Mouse (Mus musculus) kidney, embryonic 14.5 days (tissue): Measurements from ENCODE around the gene Ldlrap1. TPM values are rescaled to one million over a fixed set of nuclear protein-coding genes. Genes with fewer than 3 reads are reported as not detected.
A peak's percentile ranks its signal among the peaks of the same experiment; 100 is the strongest.
"Not testable (repeated sequence)": the region's sequence is repeated elsewhere in the genome, so short reads cannot be mapped to it uniquely, and the experiment has no call there.

Experiments used
- ATAC-seq: fragments of 200-750 bp; cut with Nextera tagmentation; 2 replicates; pipeline ENCODE4 v1.8.0; 2017; ENCODE audit warnings: moderate number of reproducible peaks, mild to moderate bottlenecking, moderate TSS enrichment, moderate library complexity; ENCODE audit not compliant: low FRiP score, low TSS enrichment
- H3K27ac ChIP-seq: fragments of 300-500 bp; sonication (generic); 2 replicates; pipeline ENCODE4 v1.5.1; 2014; ENCODE audit warnings: low read depth, mild to moderate bottlenecking, low read length, moderate library complexity, mixed read lengths
- H3K27me3 ChIP-seq: fragments of 300-500 bp; sonication (generic); 2 replicates; pipeline ENCODE4 v1.6.1; 2014; ENCODE audit warnings: mild to moderate bottlenecking, low read length; ENCODE audit not compliant: control insufficient read depth, insufficient read depth
- H3K36me3 ChIP-seq: fragments of 300-500 bp; sonication (generic); 2 replicates; pipeline ENCODE4 v1.6.1; 2014; ENCODE audit warnings: low read length, mixed read lengths; ENCODE audit not compliant: control insufficient read depth, insufficient read depth
- H3K4me1 ChIP-seq: fragments of 300-500 bp; sonication (generic); 2 replicates; pipeline ENCODE4 v1.6.1; 2014; ENCODE audit warnings: low read length, mixed read lengths; ENCODE audit not compliant: control insufficient read depth, insufficient read depth
- H3K4me2 ChIP-seq: fragments of 300-500 bp; sonication (generic); replicated peaks from 2 replicates; pipeline ENCODE4 v1.6.1; 2014; ENCODE audit warnings: low read depth, mild to moderate bottlenecking, low read length
- H3K4me3 ChIP-seq: fragments of 300-500 bp; sonication (generic); 2 replicates; pipeline ENCODE4 v1.5.1; 2014; ENCODE audit warnings: mild to moderate bottlenecking, low read length
- H3K9ac ChIP-seq: fragments of 300-500 bp; sonication (generic); 2 replicates; pipeline ENCODE4 v1.6.1; 2014; ENCODE audit warnings: low read depth, mild to moderate bottlenecking, low read length, moderate library complexity
- H3K9me3 ChIP-seq: fragments of 300-500 bp; sonication (generic); 2 replicates; pipeline ENCODE4 v1.6.1; 2016; ENCODE audit warnings: low read length; ENCODE audit not compliant: control insufficient read depth
- WGBS: fragments of 180-500 bp; shearing (Covaris S2); extraction: QIAGEN DNeasy Blood & Tissue Kit; methylation state at CpG from one replicate; pipeline ENCODE4 v1.1.7; 2014; 5-methylcytosine and 5-hydroxymethylcytosine counted together
- polyA plus RNA-seq: library from polyadenylated mRNA; unstranded; fragments of >200 nt; fragmentation: Nextera tagmentation; extraction: Ambion mirVana; gene quantifications from 2 replicates; pipeline ENCODE4 v1.2.1, GENCODE M21; 2014

The Ldlrap1 gene
- polyA plus RNA-seq, 1 experiment from 2014 or later = 19.9 TPM

DNA sequence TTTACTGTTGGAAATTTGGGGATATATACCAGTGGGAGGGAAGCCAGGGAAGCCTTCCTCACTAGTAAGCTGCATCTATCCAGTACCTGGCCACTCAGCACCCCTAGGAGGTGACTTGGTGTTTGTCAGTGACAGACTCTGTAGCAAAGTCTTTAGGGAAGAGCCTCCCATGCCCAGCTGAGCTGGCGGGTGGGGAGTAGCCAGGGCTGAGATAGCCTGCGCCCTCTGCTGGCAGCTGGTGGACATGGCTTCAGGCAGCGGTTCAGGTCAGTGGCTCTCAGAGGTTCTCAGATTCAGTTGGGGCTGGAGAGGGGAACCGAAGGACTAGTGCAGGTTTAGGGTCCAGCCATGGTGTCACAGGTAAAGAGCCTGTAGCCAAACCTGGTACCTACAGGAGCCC, 31.4 kb upstream of the Ldlrap1 start:
- Histone ChIP-seq H3K9me3 (no peaks in the 10 kb centered on the region), H3K4me2 (no peak overlapping the region), H3K9ac (no peak overlapping the region), H3K36me3 (peaks cover 20% of the 10 kb centered on the region; the same call in 1 of the 2 replicates), H3K4me1 (0 out of 2 replicates have a peak, but pooled peaks cover 8% of the 10 kb centered on the region), H3K27me3 (no peaks in the 10 kb centered on the region), H3K27ac (no peak overlapping the region), H3K4me3 (no peak overlapping the region)
- 10% methylated on average over 4 of the region's 4 CpGs for WGBS
- peak; percentile 63; the same call in 1 of the 2 replicates for ATAC-seq

DNA sequence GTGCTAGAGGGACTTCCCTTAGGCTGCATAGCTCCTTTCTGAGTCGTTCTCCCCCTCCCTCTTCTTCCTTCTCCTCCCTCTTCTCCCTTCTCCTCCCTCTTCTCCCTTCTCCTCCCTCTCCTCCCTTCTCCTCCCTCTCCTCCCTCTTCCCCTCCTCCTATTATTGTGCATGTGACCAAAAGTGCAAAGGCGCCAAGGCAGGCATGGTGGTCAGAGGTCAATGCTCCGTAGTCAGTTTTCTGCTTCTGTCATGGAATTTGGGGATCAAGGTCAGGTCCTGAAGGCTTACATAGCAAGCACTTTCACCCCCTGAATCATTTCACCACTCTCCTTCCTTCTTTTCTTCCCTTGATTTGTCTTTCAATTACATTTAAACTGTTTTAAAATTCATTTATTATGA, 31.0 kb upstream of the Ldlrap1 start:
- ATAC-seq = no peak
- 26% methylated on average over 3 of the region's 3 CpGs for WGBS
- 0 out of 2 replicates have a peak, but pooled peaks cover 8% of the 10 kb centered on the region for H3K4me1 ChIP-seq
- no peaks in the 10 kb centered on the region for H3K27me3 ChIP-seq
- H3K9ac ChIP-seq = no peak overlapping the region
- no peak overlapping the region for H3K4me2 ChIP-seq
- H3K9me3 ChIP-seq = no peaks in the 10 kb centered on the region
- H3K4me3 ChIP-seq = no peak overlapping the region
- no peak overlapping the region for H3K27ac ChIP-seq
- H3K36me3 ChIP-seq = peaks cover 16% of the 10 kb centered on the region; the same call in 1 of the 2 replicates

DNA sequence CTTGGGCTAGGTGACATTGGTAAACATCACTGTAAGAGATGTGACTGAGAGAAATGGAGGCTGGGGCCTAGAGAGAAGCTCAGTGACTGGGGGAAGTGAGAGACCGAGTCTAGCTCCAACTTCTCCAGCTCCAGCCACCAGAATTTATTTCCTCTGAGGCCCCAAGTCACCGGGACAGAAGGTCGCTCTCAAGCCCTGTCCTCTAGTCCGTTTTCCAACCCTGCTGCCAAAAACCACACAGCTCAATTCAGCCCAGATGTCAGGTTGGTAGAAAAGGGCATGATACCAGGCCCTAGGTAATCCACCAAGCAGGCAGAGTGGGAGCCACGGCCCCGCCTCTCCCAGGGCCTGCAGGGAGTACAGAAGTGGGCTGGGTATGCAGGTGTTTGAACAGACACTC, 29.8 kb upstream of the Ldlrap1 start:
- H3K27ac ChIP-seq = no peak overlapping the region
- ATAC-seq = no peak

DNA sequence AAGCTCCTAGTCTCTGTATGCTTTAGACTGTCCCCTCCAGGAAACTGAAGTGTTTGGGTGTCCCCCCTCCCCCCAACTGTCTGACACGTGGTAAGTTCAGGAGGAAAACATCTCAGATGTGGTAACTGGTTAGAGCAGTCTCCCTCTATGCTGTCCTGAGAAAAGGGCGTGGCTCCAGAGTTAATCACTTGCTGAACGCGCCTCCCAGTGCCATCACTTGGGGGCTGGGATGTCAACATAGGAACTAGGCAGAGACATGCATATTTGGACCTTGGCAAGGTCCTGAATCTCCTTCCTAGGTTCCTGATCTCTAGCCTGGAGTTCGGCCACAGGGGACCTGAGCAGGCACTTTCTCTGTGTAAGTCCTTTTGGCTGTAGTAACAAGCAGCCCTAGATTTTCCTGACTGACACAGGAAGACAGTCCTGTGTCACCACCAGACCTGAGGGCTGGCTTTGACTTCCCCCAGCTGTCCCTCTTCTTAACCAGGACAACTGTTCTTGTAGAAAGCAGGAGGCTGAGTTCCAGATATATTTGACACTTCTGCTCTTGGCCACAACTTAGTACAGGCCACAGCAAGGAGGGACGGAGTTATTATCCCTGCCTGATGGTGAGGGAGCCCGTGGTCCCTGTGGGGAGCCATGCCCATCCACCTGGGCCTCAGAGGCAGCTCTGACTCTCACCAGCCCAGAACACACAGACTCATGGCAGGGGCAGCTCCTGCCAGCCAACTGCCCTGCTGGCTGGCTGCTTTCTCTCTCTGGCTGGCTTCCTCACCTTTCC, 28.9 kb upstream of the Ldlrap1 start:
- no peak for ATAC-seq

More for the DNA sequence above, 29.8 kb upstream of the Ldlrap1 start:
- no peaks in the 10 kb centered on the region for H3K9me3 ChIP-seq
- no peak overlapping the region for H3K4me2 ChIP-seq
- no peak overlapping the region for H3K4me3 ChIP-seq
- 64% methylated on average over 6 of the region's 6 CpGs for WGBS
- peaks cover 10% of the 10 kb centered on the region; the same call in 1 of the 2 replicates for H3K36me3 ChIP-seq
- no peak overlapping the region; the same call in 1 of the 2 replicates for H3K9ac ChIP-seq
- no peaks in the 10 kb centered on the region for H3K27me3 ChIP-seq
- 0 out of 2 replicates have a peak, but pooled peaks cover 8% of the 10 kb centered on the region for H3K4me1 ChIP-seq

DNA sequence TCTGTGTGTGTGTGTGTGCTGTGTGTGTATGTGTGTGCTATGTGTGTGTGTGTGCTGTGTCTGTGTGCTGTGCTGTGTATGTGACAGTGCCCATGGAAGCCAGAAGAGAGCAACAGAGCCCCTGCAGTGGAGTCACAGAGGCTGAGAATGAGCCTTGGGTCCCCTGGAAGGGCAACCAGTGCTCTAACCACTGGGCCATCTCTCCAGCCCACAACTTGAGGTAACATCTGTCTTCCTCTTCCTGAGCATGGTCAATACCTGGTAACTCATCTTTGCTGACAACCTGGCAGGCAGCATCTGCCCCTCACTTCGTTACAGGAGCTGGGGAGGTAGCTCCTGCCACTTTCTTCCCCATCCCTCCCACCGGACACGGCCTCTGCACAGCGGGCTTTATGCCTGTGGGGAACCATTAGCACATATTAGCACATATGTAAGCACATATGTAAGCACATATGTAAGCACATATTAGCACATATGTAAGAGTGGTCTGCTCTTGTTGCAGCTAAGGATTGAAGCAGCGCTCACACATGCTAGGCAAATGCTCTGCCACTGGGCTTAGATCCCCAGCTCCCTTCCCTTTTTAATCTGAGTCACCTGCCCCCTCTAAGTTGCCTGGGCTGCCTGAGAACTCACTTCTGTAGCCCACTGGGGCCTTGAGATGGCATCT, 28.1 kb upstream of the Ldlrap1 start:
- Histone ChIP-seq H3K4me1 (0 out of 2 replicates have a peak, but pooled peaks cover 6% of the 10 kb centered on the region), H3K27ac (no peak overlapping the region), H3K36me3 (no peaks in the 10 kb centered on the region; the same call in 1 of the 2 replicates), H3K27me3 (no peaks in the 10 kb centered on the region), H3K9ac (no peak overlapping the region), H3K4me3 (no peak overlapping the region), H3K4me2 (no peak overlapping the region), H3K9me3 (no peaks in the 10 kb centered on the region)
- ATAC-seq = no peak
- 77% methylated on average over 5 of the region's 5 CpGs for WGBS

More for the DNA sequence above, 28.9 kb upstream of the Ldlrap1 start:
- no peaks in the 10 kb centered on the region for H3K27me3 ChIP-seq
- no peak overlapping the region for H3K4me3 ChIP-seq
- 26% methylated on average over 7 of the region's 7 CpGs for WGBS
- no peak overlapping the region for H3K27ac ChIP-seq
- H3K9ac ChIP-seq = no peak overlapping the region
- H3K9me3 ChIP-seq = no peaks in the 10 kb centered on the region
- H3K4me2 ChIP-seq = no peak overlapping the region
- H3K4me1 ChIP-seq = 0 out of 2 replicates have a peak, but pooled peaks cover 6% of the 10 kb centered on the region
- peaks cover 3% of the 10 kb centered on the region; the same call in 1 of the 2 replicates for H3K36me3 ChIP-seq

DNA sequence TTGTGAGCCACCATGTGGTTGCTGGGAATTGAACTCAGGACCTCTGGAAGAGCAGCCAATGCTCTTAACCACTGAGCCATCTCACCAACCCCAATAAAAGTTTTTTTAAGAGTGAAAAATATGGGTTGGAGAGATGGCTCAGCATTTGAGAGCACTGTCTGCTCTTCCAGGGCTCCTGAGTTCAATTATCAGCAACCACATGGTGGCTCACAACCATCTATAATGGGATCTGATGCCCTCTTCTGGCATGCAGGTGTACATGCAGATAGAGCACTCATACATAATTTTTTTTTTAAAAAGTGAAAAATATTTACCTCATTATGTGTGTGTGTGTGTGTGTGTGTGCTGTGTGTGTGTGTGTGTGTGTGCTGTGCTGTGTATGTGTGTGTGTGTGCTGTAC, 27.1 kb upstream of the Ldlrap1 start:
- not testable (repeated sequence) for H3K4me2 ChIP-seq, ATAC-seq, H3K27ac ChIP-seq, H3K9me3 ChIP-seq, H3K36me3 ChIP-seq, H3K4me1 ChIP-seq, H3K9ac ChIP-seq, H3K4me3 ChIP-seq, H3K27me3 ChIP-seq

DNA sequence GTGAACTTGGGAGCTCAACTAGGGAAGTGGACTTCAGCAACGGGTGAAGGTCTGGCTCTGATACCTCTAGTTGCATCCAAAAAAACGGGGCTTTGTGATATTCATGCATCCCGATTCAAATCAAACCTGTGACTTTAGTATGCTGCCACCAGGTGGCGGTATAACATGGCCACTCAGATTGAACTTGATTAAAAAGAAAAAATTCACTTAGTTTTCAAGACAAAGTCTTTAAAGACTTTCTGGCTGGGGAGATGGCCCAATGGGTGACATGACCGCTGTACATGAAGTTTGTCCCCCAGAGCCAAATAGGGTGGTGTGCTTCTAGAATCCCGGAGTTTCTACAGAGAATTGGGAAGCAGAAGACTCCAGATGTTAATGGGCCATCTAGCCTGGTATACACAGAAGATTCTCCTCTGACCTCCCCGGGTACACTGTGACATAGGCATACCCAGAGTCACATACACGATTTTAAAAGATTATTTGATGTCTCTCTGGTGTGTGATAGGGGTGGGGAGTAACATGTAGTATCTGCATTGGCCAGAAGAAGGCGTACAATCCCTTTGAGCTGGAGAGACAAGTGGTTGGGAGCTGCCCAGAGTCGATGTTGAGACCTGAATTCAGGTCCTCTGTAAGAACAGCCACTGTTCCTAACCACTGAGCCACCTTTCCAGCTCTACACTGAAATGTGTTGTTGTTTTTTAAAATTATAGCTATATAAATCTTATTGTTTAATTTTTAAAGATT, 25.6 kb upstream of the Ldlrap1 start:
- 51% methylated on average over 10 of the region's 10 CpGs for WGBS
- Histone ChIP-seq H3K4me2 (no peak overlapping the region), H3K27ac (no peak overlapping the region), H3K4me3 (no peak overlapping the region), H3K9ac (no peak overlapping the region), H3K9me3 (no peaks in the 10 kb centered on the region), H3K27me3 (no peaks in the 10 kb centered on the region), H3K36me3 (no peaks in the 10 kb centered on the region), H3K4me1 (0 out of 2 replicates have a peak, but pooled peaks cover 4% of the 10 kb centered on the region)
- ATAC-seq = no peak

DNA sequence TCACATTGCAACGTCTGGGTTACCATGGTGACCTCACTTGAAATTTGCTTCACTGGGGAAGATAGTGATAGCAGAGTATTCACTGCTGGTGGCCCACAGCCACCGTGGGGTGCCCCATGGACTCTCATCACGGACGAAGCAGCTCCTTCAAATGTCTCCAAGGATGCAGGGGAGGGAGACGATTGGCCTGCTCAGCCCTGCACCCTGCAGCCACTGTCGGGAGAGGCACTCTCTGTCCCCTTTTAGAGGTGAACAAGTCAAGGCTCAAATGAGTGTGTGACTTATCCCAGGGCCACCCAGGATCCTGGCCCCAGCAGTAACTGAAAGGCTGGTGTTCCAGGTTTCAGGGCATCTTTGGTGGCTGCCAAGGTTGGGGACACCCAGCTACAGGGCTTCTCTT, 23.9 kb upstream of the Ldlrap1 start:
- Histone ChIP-seq H3K27me3 (no peaks in the 10 kb centered on the region), H3K27ac (no peak overlapping the region), H3K9me3 (no peaks in the 10 kb centered on the region), H3K36me3 (no peaks in the 10 kb centered on the region), H3K4me2 (no peak overlapping the region), H3K4me3 (no peak overlapping the region), H3K4me1 (0 out of 2 replicates have a peak, but pooled peaks cover 1% of the 10 kb centered on the region), H3K9ac (no peak overlapping the region)
- ATAC-seq = no peak
- WGBS = 69% methylated on average over 6 of the region's 6 CpGs
